Mouse (Mus musculus) midbrain, embryonic 12.5 days (tissue): ENCODE results near the gene Pfkfb3. TPM values are rescaled to one million over a fixed set of nuclear protein-coding genes. Genes with fewer than 3 reads are reported as not detected.

Experiments used
- ATAC-seq: fragments of 200-750 bp; cut with Nextera tagmentation; 2 replicates; pipeline ENCODE4 v1.8.0; 2017; ENCODE audit warnings: low read depth, moderate TSS enrichment, moderate library complexity; ENCODE audit not compliant: low FRiP score
- H3K27ac ChIP-seq: fragments of 300-500 bp; sonication (generic); replicated peaks from 2 replicates; pipeline ENCODE4 v1.5.1; 2016; ENCODE audit warnings: mild to moderate bottlenecking
- H3K27me3 ChIP-seq: fragments of 300-500 bp; sonication (generic); 2 replicates; pipeline ENCODE4 v1.6.1; 2016; ENCODE audit warnings: mild to moderate bottlenecking
- H3K36me3 ChIP-seq: fragments of 300-500 bp; sonication (generic); 2 replicates; pipeline ENCODE4 v1.6.1; 2016
- H3K4me1 ChIP-seq: fragments of 300-500 bp; sonication (generic); 2 replicates; pipeline ENCODE4 v1.6.1; 2016
- H3K4me2 ChIP-seq: fragments of 300-500 bp; sonication (generic); replicated peaks from 2 replicates; pipeline ENCODE4 v1.6.1; 2016; ENCODE audit warnings: mild to moderate bottlenecking, moderate library complexity
- H3K4me3 ChIP-seq: fragments of 300-500 bp; sonication (generic); 2 replicates; pipeline ENCODE4 v1.5.1; 2016; ENCODE audit warnings: mild to moderate bottlenecking
- H3K9ac ChIP-seq: fragments of 300-500 bp; sonication (generic); replicated peaks from 2 replicates; pipeline ENCODE4 v1.6.1; 2016; ENCODE audit warnings: mild to moderate bottlenecking, moderate library complexity
- H3K9me3 ChIP-seq: fragments of 300-500 bp; sonication (generic); 2 replicates; pipeline ENCODE4 v1.6.1; 2016; ENCODE audit warnings: mild to moderate bottlenecking
- WGBS: fragments of 180-500 bp; shearing (Covaris S2); methylation state at CpG from one replicate; pipeline ENCODE4 v1.1.7; 2016; 5-methylcytosine and 5-hydroxymethylcytosine counted together
- polyA plus RNA-seq: library from polyadenylated mRNA; unstranded; fragments of >200 nt; fragmentation: Nextera tagmentation; extraction: Ambion mirVana; gene quantifications from 2 replicates; pipeline ENCODE4 v1.2.1, GENCODE M21; 2016

Pfkfb3 gene
- polyA plus RNA-seq, 1 experiment from 2014 or later: 14.9 TPM

DNA sequence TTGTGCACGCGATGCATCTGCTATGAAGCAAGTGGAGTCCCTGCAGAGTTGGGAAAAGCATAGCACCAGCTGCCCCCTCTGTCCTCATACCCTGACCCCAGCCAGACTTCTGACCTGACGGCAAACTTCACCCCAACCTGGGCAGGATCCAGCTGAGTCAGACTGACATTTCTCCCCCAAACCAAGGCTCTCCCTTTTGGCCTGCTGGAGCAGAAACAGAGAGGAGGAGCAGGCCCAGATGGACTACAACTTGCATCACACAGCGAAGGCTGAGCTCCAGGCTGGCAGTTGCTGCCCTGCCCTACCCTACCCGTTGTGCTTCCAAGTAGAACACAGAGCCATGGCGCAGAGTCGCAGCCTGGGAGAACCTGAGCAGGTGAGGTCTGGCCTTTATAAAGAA lies 32.1 kb downstream of the Pfkfb3 start:
- no peak overlapping the region for H3K4me2 ChIP-seq
- no peak overlapping the region for H3K9ac ChIP-seq
- 90% methylated on average over 7 of the region's 7 CpGs for WGBS
- ATAC-seq: no peak
- no peaks in the 10 kb centered on the region for H3K9me3 ChIP-seq
- H3K27me3 ChIP-seq: no peaks in the 10 kb centered on the region
- no peaks in the 10 kb centered on the region for H3K4me1 ChIP-seq
- no peaks in the 10 kb centered on the region for H3K36me3 ChIP-seq
- H3K27ac ChIP-seq: no peak overlapping the region
- H3K4me3 ChIP-seq: no peak overlapping the region

DNA sequence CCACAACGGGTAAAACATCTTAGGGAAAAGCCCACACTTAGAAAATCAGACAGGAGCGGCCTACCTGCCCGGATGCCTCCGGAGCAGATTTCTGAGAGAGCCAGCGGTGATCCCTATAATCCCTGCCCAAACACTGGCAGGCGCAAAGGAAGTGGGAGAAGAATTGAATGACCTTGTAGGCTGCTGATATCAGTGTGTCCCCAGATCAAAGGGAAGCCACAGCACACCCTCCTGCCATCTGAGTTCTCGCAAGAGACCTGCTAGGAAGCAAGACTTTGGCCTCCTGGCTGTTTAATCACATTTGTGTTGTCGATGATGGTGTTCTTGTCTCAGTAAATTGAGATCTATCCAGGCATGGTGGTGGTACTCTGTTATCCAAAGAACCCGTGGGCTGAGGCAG lies 33.1 kb downstream of the Pfkfb3 start:
- ATAC-seq: no peak
- Histone ChIP-seq H3K9me3 (no peaks in the 10 kb centered on the region), H3K4me2 (no peak overlapping the region), H3K4me1 (no peaks in the 10 kb centered on the region), H3K36me3 (no peaks in the 10 kb centered on the region), H3K4me3 (no peak overlapping the region), H3K9ac (no peak overlapping the region), H3K27ac (no peak overlapping the region), H3K27me3 (no peaks in the 10 kb centered on the region)
- WGBS: 88% methylated on average over 9 of the region's 9 CpGs

DNA sequence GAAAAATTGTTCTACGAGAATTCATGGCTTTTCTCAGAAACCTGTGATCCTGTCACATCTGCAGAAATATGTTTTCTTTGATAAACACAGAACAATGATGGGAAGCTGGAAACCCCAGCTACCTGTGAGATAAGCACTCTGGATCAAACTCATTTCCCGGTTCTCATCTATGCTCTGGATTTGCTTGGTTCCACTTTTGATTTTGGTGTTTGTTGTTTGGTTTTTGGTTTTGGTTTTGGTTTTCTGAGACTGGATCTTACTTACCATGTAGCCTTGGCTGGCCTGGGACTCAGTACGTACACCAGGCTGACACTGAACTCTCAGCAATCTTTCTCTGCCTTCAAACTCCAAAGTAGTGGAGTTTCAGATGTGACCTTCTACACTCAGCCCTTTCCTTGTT lies 38.0 kb downstream of the Pfkfb3 start:
- H3K4me1 ChIP-seq: no peaks in the 10 kb centered on the region
- H3K9me3 ChIP-seq: no peaks in the 10 kb centered on the region
- H3K4me3 ChIP-seq: no peak overlapping the region
- no peaks in the 10 kb centered on the region for H3K27me3 ChIP-seq
- no peak overlapping the region for H3K4me2 ChIP-seq
- H3K9ac ChIP-seq: no peak overlapping the region
- ATAC-seq: no peak
- no peak overlapping the region for H3K27ac ChIP-seq
- H3K36me3 ChIP-seq: no peaks in the 10 kb centered on the region
- WGBS: 90% methylated on average over 3 of the region's 3 CpGs

DNA sequence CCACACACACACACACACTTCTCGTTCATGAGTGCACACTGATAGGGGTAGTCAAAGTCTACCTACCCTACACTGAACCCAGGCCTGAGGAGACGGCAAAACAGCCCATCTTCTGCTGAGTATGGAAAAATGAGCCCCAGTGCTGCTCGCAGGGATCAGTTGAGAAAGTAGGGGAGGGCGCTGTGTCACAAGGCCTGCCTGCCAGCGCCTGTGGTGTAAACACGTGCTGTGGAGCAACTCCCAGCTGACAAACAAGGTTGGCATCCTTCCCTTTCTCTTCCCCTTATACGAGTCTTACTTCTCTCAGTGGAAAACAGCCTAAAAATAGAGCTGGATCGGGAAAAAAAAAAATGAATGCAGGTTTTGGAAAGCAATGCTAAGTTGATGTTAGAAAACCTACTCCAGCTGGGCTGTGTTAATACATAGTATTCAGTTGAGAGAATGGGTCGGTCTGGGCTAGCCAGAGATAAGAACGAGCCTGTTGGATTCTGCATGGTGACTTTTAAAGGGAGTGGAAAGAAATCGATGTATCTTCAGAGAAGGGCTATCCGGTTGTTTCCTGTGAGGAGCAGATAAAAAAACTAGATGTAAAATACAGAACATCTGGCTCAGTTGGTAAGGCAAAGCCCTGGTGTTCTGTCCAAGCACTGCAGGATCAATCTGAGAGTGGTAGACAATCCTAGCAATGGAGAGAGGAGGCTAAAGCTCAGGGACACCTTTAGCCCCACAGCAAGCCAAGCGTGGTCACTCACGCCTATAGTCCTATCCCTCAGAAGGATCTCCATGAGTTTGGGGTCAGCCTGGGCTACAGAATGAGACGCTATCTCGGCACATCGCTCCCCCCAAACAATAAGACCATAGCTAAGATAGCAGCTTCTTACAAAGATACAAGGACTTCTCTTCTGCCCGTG lies 40.6 kb downstream of the Pfkfb3 start:
- H3K4me1 ChIP-seq: no peaks in the 10 kb centered on the region
- no peak overlapping the region for H3K4me3 ChIP-seq
- no peaks in the 10 kb centered on the region for H3K9me3 ChIP-seq
- ATAC-seq: no peak
- WGBS: 82% methylated on average over 18 of the region's 18 CpGs
- no peaks in the 10 kb centered on the region for H3K27me3 ChIP-seq
- no peak overlapping the region for H3K9ac ChIP-seq
- no peak overlapping the region for H3K4me2 ChIP-seq
- no peaks in the 10 kb centered on the region for H3K36me3 ChIP-seq
- no peak overlapping the region for H3K27ac ChIP-seq

DNA sequence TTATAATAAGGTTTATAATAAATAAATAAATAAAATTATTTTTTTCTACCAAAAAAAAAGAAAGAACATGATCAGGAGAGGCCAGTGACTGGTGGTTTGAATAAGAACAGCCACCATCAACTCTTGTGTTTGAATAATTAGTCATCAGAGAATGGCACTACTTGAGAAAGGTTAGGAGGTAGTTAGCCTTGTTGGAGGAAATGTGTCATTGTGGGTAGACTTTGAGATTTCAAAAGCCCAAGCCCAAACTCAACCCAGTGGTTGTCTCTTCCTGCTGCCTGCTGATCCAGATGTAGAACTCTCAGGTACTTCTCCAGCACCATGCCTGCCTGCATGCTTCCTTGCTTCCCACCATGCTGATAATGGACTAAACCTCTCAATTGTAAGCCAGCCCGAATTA lies 41.8 kb downstream of the Pfkfb3 start:
- H3K4me2 ChIP-seq: no peak overlapping the region
- no peak overlapping the region for H3K27ac ChIP-seq
- H3K4me1 ChIP-seq: no peaks in the 10 kb centered on the region
- ATAC-seq: no peak
- no peaks in the 10 kb centered on the region for H3K9me3 ChIP-seq
- no peak overlapping the region for H3K9ac ChIP-seq
- H3K4me3 ChIP-seq: no peak overlapping the region
- WGBS: 86% methylated on average over 1 of the region's 1 CpGs
- H3K27me3 ChIP-seq: no peaks in the 10 kb centered on the region
- H3K36me3 ChIP-seq: no peaks in the 10 kb centered on the region

DNA sequence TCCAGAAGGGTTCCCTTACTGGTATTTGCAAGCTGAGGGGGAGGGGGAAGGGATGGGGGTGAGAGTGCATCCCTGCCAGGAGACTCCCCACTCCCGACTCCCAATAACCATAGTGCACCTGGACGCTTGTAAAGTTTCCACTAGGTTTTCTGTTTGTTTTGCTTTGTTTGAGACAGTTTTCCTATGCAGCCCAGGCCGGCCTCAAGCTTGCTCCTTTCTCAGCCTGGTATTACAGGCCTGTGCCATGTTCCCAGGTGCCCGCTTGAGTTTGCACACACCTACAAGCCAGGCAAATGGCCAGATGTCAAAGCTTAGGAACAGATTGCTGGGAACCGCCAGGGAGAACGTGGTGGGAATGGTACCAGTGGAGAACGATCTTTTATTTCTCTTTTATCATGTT lies 50.1 kb downstream of the Pfkfb3 start:
- Histone ChIP-seq H3K4me3 (peak overlapping the region; percentile 64), H3K9ac (no peak overlapping the region), H3K27ac (no peak overlapping the region), H3K36me3 (no peaks in the 10 kb centered on the region), H3K27me3 (peaks cover 31% of the 10 kb centered on the region), H3K4me2 (peak overlapping the region; percentile 91), H3K9me3 (no peaks in the 10 kb centered on the region), H3K4me1 (peaks cover 33% of the 10 kb centered on the region)
- ATAC-seq: no peak
- 23% methylated on average over 7 of the region's 7 CpGs for WGBS

DNA sequence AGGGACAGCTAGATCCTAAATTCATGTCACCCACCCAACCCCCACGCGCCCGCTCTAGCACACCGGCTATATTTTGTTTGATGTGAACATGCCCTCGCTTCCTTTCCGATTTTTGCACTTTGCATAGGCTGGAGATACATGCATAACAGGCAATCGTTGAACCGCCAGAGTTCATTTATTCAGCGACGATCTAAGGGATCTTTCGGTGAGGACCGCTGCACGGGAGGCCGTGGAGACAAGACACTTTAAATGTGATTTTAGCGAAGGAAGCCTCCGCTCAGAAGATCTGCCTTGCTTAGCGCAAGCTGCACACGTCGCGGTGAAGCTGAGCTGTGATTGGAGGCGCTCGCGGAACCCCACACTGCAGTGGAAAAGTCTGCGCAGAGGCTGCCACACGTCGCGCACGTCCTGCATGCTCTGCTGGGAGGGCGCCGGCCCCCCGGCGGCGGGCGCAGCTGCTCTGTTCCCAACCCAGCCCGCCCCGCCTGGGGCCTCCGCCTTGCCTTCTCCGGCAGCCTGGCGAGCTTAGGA lies 50.9 kb downstream of the Pfkfb3 start:
- Histone ChIP-seq H3K4me1 (peaks cover 33% of the 10 kb centered on the region), H3K36me3 (0 out of 2 replicates have a peak, but pooled peaks cover 4% of the 10 kb centered on the region), H3K4me2 (peak overlapping the region; percentile 91), H3K4me3 (peak overlapping the region; percentile 64), H3K27ac (0 out of 2 replicates have a peak overlapping the region, but pooled peaks have one; percentile 15), H3K9me3 (no peaks in the 10 kb centered on the region), H3K27me3 (peaks cover 31% of the 10 kb centered on the region), H3K9ac (peak overlapping the region; percentile 51)
- ATAC-seq: peak; percentile 42
- 1% methylated on average over 39 of the region's 39 CpGs for WGBS

DNA sequence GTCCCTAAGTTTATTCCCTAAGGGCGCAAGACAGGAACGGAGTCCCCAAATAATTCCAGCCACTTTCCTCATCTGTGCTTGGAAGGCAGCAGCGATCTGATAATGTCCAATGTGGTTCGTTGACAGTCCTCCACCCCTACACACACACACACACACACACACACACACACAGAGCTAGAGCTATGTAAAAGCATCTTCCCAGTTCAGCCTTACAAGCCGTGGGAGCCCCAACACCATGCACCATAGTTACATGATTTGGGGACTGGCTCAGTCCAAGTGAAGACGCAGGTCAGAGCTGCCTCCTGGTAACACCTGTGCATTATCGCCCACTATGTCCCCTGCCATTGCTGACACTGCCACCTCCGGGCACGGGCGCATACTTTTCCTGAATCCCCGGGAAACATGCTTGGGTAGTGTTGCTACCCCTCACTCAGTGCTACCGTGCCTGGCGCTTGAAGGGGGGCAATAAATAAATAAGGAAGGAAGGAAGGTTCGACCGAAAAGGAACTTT lies 51.6 kb downstream of the Pfkfb3 start:
- peak overlapping the region; percentile 88; the same call in 1 of the 2 replicates for H3K9ac ChIP-seq
- peak; percentile 36 for ATAC-seq
- 0 out of 2 replicates have a peak, but pooled peaks cover 6% of the 10 kb centered on the region for H3K36me3 ChIP-seq
- peaks cover 31% of the 10 kb centered on the region for H3K27me3 ChIP-seq
- no peak overlapping the region; the same call in none of the 2 replicates for H3K27ac ChIP-seq
- 0% methylated on average over 15 of the region's 15 CpGs for WGBS
- peaks cover 33% of the 10 kb centered on the region for H3K4me1 ChIP-seq
- peak overlapping the region; percentile 64 for H3K4me3 ChIP-seq
- no peaks in the 10 kb centered on the region for H3K9me3 ChIP-seq
- H3K4me2 ChIP-seq: peak overlapping the region; percentile 91

DNA sequence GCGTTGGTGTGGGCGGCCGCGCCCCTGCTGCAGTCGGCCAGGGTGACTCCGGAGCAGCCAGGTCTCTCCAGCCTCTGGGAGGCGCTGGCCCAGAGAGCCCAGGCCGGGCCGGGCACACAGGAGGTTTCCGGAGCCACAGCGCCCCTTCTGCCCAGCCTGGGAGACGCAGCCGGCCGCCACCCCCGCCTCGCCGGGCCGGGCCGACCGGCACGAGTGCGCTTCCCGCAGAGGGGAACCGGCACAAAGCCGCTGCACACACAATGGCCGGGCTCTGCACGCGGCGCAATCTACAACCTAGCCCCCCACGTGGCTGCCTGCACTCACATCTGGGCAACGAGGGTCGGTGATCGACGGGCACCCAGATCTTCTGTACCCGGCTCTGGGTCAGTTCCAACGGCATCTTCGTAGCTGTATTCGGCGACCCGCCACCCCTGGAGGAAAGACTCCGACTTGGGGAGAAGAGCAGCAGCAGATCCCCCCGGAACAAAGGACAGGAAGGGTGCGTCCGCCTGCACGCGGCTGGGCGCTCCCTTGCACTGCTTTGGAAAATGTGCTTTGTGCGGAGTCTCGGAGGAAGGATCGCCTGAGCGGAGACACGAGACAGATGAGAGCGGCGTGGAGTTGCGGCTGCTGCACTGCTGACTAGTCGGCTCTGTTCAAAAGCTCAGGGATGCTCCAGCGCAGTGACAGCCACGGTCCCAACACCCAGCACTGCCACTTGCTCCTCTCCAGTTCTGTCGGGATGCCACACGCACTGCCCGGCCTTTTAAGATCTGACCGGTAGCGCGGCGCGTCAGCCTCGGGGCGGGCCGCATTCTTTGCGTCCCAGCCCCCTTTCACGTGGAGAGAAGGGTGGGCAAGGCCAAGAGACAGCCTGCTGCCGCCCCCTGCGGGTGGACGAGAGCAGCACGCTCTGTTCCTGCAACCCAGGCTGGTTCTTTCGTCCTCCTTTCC lies 52.3 kb downstream of the Pfkfb3 start:
- peak; percentile 88 for ATAC-seq
- Histone ChIP-seq H3K9ac (peak overlapping the region; percentile 88), H3K4me1 (peaks cover 33% of the 10 kb centered on the region), H3K27ac (peak overlapping the region; percentile 89), H3K9me3 (no peaks in the 10 kb centered on the region), H3K36me3 (0 out of 2 replicates have a peak, but pooled peaks cover 6% of the 10 kb centered on the region), H3K4me2 (peak overlapping the region; percentile 91), H3K4me3 (peak overlapping the region; percentile 64), H3K27me3 (peaks cover 31% of the 10 kb centered on the region)
- under 1% methylated on average over 76 of the region's 76 CpGs for WGBS

DNA sequence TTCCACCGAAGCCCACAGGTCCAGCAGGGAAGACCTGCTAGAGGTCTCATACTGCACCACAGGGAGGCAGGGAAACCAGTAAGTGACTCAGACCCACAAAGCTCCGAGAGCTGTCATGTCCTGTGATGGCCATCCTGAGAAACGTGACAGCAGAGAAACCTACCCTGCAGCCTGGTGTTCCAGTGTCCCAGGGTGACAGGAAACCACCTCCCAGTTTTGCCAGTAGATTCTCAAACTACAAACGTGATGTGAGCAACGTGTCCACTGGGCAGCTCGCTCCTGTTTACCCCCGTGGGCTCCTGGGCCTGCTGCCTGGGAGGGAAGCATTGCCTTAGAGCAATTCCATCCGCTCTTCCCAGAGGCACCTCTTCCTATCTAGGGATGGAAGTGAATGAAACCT lies 53.2 kb downstream of the Pfkfb3 start:
- peak; percentile 11; the same call in 1 of the 2 replicates for ATAC-seq
- WGBS: 10% methylated on average over 8 of the region's 8 CpGs
- Histone ChIP-seq H3K4me3 (peak overlapping the region; percentile 64), H3K9ac (peak overlapping the region; percentile 88), H3K36me3 (0 out of 2 replicates have a peak, but pooled peaks cover 6% of the 10 kb centered on the region), H3K9me3 (no peaks in the 10 kb centered on the region), H3K4me2 (peak overlapping the region; percentile 91), H3K27ac (peak overlapping the region; percentile 89; the same call in 1 of the 2 replicates), H3K27me3 (peaks cover 31% of the 10 kb centered on the region), H3K4me1 (peaks cover 33% of the 10 kb centered on the region)

DNA sequence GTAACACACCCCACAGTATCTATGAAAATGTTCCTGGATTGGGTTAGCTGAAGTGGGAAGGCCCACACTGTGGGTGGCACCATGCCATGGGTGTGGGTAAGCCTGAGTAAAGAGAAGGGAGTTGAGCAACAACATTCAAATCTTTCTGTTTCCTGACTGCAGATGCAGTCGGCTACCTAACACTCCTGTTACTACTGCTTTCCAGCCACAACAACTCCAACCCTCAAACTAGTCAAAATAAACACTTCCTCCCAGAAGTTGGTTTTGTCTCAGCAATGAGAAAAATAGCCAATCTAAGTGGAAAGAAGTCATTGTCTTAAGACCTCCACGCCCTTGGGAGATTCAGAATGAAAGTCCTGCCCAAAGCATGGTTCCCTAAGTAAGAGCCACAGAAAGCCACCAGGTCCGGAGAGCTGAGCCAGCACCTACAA lies 57.3 kb downstream of the Pfkfb3 start:
- no peak for ATAC-seq
- peaks cover 28% of the 10 kb centered on the region for H3K36me3 ChIP-seq
- H3K9me3 ChIP-seq: no peaks in the 10 kb centered on the region
- 86% methylated on average over 3 of the region's 3 CpGs for WGBS
- no peak overlapping the region for H3K27ac ChIP-seq
- peaks cover 19% of the 10 kb centered on the region for H3K4me1 ChIP-seq
- no peaks in the 10 kb centered on the region for H3K27me3 ChIP-seq
- H3K9ac ChIP-seq: no peak overlapping the region
- no peak overlapping the region for H3K4me3 ChIP-seq
- H3K4me2 ChIP-seq: no peak overlapping the region
